Mouse (Mus musculus) CD4-positive, CD25-positive, alpha-beta regulatory T cell (primary cell): ENCODE measurements around the gene Mboat2. TPM values are rescaled to one million over a fixed set of nuclear protein-coding genes. Genes with fewer than 3 reads are reported as not detected.

Experiments
- polyA plus RNA-seq: library from polyadenylated mRNA; unstranded; fragments of 100-300 nt; shearing (Covaris generic); gene quantifications from one replicate; pipeline ENCODE4 v1.2.1, GENCODE M21; 2017

The Mboat2 gene
- 0.31 TPM for polyA plus RNA-seq

DNA sequence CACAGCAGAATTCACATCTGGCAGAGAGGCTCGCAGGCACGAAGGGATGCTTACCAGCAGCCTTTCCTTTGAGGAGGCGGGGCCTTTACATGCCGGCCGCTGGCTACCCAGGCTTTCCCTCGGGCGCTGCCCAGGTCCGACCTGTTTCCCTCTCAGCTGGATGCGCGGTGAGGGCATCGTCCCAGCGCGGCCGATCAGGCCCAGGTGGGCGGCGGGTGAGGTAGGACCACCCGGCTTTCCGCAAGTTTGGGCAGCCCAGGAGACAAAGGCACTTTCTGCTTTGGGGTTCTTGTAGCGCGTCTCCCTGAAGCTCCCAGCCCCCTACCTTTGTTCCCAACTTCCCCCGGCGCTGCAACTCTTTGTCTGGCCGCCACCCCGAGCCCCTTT, at the start of gene Mboat2:
TSS of gene Mboat2 (plus strand) at position 114 of the 387 bp plus-strand sequence.

GRCm38 (mm10) chr12:24974446-24975114, 143.9 kb downstream of the Mboat2 start, which contains the start of gene Kidins220:
Gene Kidins220 (plus strand): TSS chr12:24974925.

Other genes starting within 250 kb of the Mboat2 start
- 7.7 TPM for gene Klf11, start 179.6 kb upstream of the Mboat2 start, polyA plus RNA-seq
- gene Cys1, start 149.1 kb upstream of the Mboat2 start, polyA plus RNA-seq = not detected
- 17.5 TPM for gene Rrm2, start 122.6 kb upstream of the Mboat2 start, polyA plus RNA-seq
- gene Kidins220, start 144.0 kb downstream of the Mboat2 start, polyA plus RNA-seq = 34.9 TPM